Comparison of ENCODE assay signal across 8 mouse cellular contexts in genomic region chr10:82985700-82986131, GRCm38 (mm10). TPM values are rescaled to one million over a fixed set of nuclear protein-coding genes. Genes with fewer than 3 reads are reported as not detected.
DNase-seq lines count a peak whose midpoint lies in the region; ATAC-seq and TF ChIP-seq lines count a peak whose summit lies in the region.

No protein-coding gene starts in this region.

- peak overlapping the region; percentile 91 for H3K4me2 ChIP-seq in embryonic facial prominence, embryonic 11.5 days (ENCODE audit: low read depth, low read length)
- peak overlapping the region; percentile 96 for H3K4me2 ChIP-seq in lung, embryonic 15.5 days

- H3K4me3 ChIP-seq in embryonic facial prominence, embryonic 11.5 days (ENCODE audit: low read depth, low read length): peak overlapping the region; percentile 78
- H3K4me3 ChIP-seq in layer of hippocampus, adult 2 months: peak overlapping the region; percentile 77
- H3K4me3 ChIP-seq in lung, embryonic 15.5 days: peak overlapping the region; percentile 76

- peaks cover 3% of the 10 kb centered on the region; the same call in 1 of the 2 replicates for H3K27me3 ChIP-seq in embryonic facial prominence, embryonic 11.5 days (ENCODE audit: control insufficient read depth, insufficient read depth, low read length)
- peaks cover 18% of the 10 kb centered on the region; the same call in 1 of the 2 replicates for H3K27me3 ChIP-seq in lung, embryonic 15.5 days

- H3K27ac ChIP-seq in embryonic facial prominence, embryonic 11.5 days (replicated peaks; ENCODE audit: low read depth, low read length): peak overlapping the region; percentile 68
- H3K27ac ChIP-seq in layer of hippocampus, adult 2 months: peak overlapping the region; percentile 93
- peak overlapping the region; percentile 81 for H3K27ac ChIP-seq in lung, embryonic 15.5 days

- no peaks in the 10 kb centered on the region for H3K36me3 ChIP-seq in embryonic facial prominence, embryonic 11.5 days (replicated peaks; ENCODE audit: control insufficient read depth, insufficient read depth, low read depth, low read length)
- no peaks in the 10 kb centered on the region for H3K36me3 ChIP-seq in lung, embryonic 15.5 days

- no peaks in the 10 kb centered on the region for H3K9me3 ChIP-seq in embryonic facial prominence, embryonic 11.5 days (replicated peaks; ENCODE audit: control insufficient read depth, low read length)
- no peaks in the 10 kb centered on the region for H3K9me3 ChIP-seq in lung, embryonic 15.5 days

- peaks cover 4% of the 10 kb centered on the region; the same call in 1 of the 2 replicates for H3K4me1 ChIP-seq in embryonic facial prominence, embryonic 11.5 days (ENCODE audit: control insufficient read depth, insufficient read depth, low read length)
- H3K4me1 ChIP-seq in lung, embryonic 15.5 days: peaks cover 21% of the 10 kb centered on the region

- intact Hi-C loops in heart, postnatal 10 days (cut with DNase I): loop anchor here (1.0 to 5.0 kb wide), 5 partner anchors 57 to 212 kb away; no protein-coding TSS in a partner anchor

- peak; percentile 70 to 91 for DNase-seq in adrenal gland, adult (ENCODE audit: inconsistent age in 2 of 2, low spot score in 1 of 2)
- peak; percentile 71 for DNase-seq in embryonic facial prominence, embryonic 11.5 days (ENCODE audit: low spot score)
- DNase-seq in heart, postnatal 10 days: peak; percentile 39 to 47
- DNase-seq in layer of hippocampus, adult 2 months (ENCODE audit: low spot score in 2 of 2): peak in 1 of 2 experiments; percentile 40
- peak; percentile 14 for DNase-seq in retina, postnatal 7 days (ENCODE audit: low read depth, low spot score)

- TF ChIP-seq CTCF in layer of hippocampus, adult 2 months (conservative IDR thresholded peaks at IDR 0.05): peak; percentile 73

- peak overlapping the region; percentile 86 for H3K9ac ChIP-seq in embryonic facial prominence, embryonic 11.5 days (replicated peaks; ENCODE audit: low read length)
- peak overlapping the region; percentile 66 for H3K9ac ChIP-seq in lung, embryonic 15.5 days

- peak; percentile 23 for ATAC-seq in CD4-positive, CD25-positive, alpha-beta regulatory T cell, adult 4 months
- peak; percentile 66; the same call in 1 of the 2 replicates for ATAC-seq in embryonic facial prominence, embryonic 11.5 days (replicated peaks; ENCODE audit: insufficient number of reproducible peaks, low FRiP score, low TSS enrichment, low read depth)
- no peak for ATAC-seq in lung, embryonic 15.5 days (ENCODE audit: borderline replicate concordance, extremely low read depth, low FRiP score, low TSS enrichment)
- ATAC-seq in megakaryocyte-erythroid progenitor cell, adult 5-6 weeks (replicated peaks; ENCODE audit: low FRiP score, low TSS enrichment, poor library complexity, severe bottlenecking): no peak

- WGBS in embryonic facial prominence, embryonic 11.5 days: 0% methylated on average over 32 of the region's 32 CpGs
- under 1% methylated on average over 32 of the region's 32 CpGs for WGBS in lung, embryonic 15.5 days

RNA-seq across cellular contexts. Expression of gene Chst11, which starts 0.4 kb away (rescaled TPM):
- polyA plus RNA-seq in CD4-positive, CD25-positive, alpha-beta regulatory T cell, adult 4 months (2017; shearing (Covaris generic)): under 1 TPM; 0.24 to 0.72 TPM
- 2.1 and 2.3 TPM in 2 replicates for polyA plus RNA-seq in embryonic facial prominence, embryonic 11.5 days (2014; fragmentation: Nextera tagmentation; extraction: Ambion mirVana)
- 1 to 10 TPM; 3.7 to 5.8 TPM for total RNA-seq in heart, postnatal 10 days (2021)
- total RNA-seq in layer of hippocampus, adult 2 months (2021): 10 to 100 TPM; 50.9 to 52.7 TPM
- polyA plus RNA-seq in lung, embryonic 15.5 days (2015; fragmentation: Nextera tagmentation; extraction: Ambion mirVana): 1.5 and 2.0 TPM in 2 replicates
- 14.2 and 15.2 TPM in 2 replicates for total RNA-seq in megakaryocyte-erythroid progenitor cell, adult 5-6 weeks (2014; fragmentation: Nextera tagmentation)
- 19.0 and 24.1 TPM in 2 replicates for total RNA-seq in megakaryocyte-erythroid progenitor cell, adult 5-6 weeks (2017)

Comparison
In these comparisons a context has a peak if more than half of its experiments do, and no peak if none do; other contexts are left out.
1. ATAC-seq: peak in CD4-positive, CD25-positive, alpha-beta regulatory T cell, adult 4 months (single experiment) and embryonic facial prominence, embryonic 11.5 days (single experiment); none in lung, embryonic 15.5 days (single experiment) and megakaryocyte-erythroid progenitor cell, adult 5-6 weeks (single experiment).
2. Peak in every context shown above with its lines, with median percentiles within 50 percentile points of each other: H3K27ac ChIP-seq and H3K4me3 ChIP-seq.